Mouse (Mus musculus) CD4-positive, CD25-positive, alpha-beta regulatory T cell, adult 9 weeks (primary cell): Measurements from ENCODE around the gene Gm8453. TPM values are rescaled to one million over a fixed set of nuclear protein-coding genes. Genes with fewer than 3 reads are reported as not detected.

ENCODE experiments used
- polyA plus RNA-seq: library from polyadenylated mRNA; unstranded; fragments of 100-300 nt; shearing (Covaris generic); gene quantifications from one replicate; pipeline ENCODE4 v1.2.1, GENCODE M21; 2017

The Gm8453 gene
- not detected for polyA plus RNA-seq

GRCm38 (mm10) chr7:22229384-22229783, at the start of gene Gm8453:
Gene Gm8453 (minus strand): TSS chr7:22229484.

GRCm38 (mm10) chr7:22201164-22201563, 28.1 kb downstream of the Gm8453 start, which contains the start of gene Gm8653:
Gene Gm8653 (minus strand): TSS chr7:22201264.

GRCm38 (mm10) chr7:22189077-22189476, 40.2 kb downstream of the Gm8453 start, which contains the start of gene Vmn1r143:
Gene Vmn1r143 (plus strand): TSS chr7:22189377.

Other genes starting within 250 kb of the Gm8453 start
- gene Vmn1r137, start 234.9 kb downstream of the Gm8453 start, polyA plus RNA-seq: not detected
- not detected for gene Vmn1r138, start 200.6 kb downstream of the Gm8453 start, polyA plus RNA-seq
- gene Gm6176, start 173.2 kb downstream of the Gm8453 start, polyA plus RNA-seq: not detected
- not detected for gene Vmn1r139, start 160.4 kb downstream of the Gm8453 start, polyA plus RNA-seq
- not detected for gene Gm16451, start 111.2 kb downstream of the Gm8453 start, polyA plus RNA-seq
- not detected for gene Gm10666, start 94.7 kb downstream of the Gm8453 start, polyA plus RNA-seq
- not detected for gene Vmn1r142, start 65.4 kb downstream of the Gm8453 start, polyA plus RNA-seq
- not detected for gene Vmn1r143, start 40.1 kb downstream of the Gm8453 start, polyA plus RNA-seq
- not detected for gene Gm8653, start 28.2 kb downstream of the Gm8453 start, polyA plus RNA-seq
- not detected for gene Gm4187, start 100.2 kb upstream of the Gm8453 start, polyA plus RNA-seq
- gene Gm8660, start 141.6 kb upstream of the Gm8453 start, polyA plus RNA-seq: not detected
- not detected for gene Vmn1r148, start 184.1 kb upstream of the Gm8453 start, polyA plus RNA-seq
- not detected for gene Vmn1r149, start 208.7 kb upstream of the Gm8453 start, polyA plus RNA-seq
- gene Gm10665, start 234.6 kb upstream of the Gm8453 start, polyA plus RNA-seq: not detected